Mouse (Mus musculus) CD4-positive naive resting alpha-beta T cell, adult 57 days (primary cell): ENCODE data around the gene Zswim2. TPM values are rescaled to one million over a fixed set of nuclear protein-coding genes. Genes with fewer than 3 reads are reported as not detected.

Experiments
- total RNA-seq: library from RNA; stranded (reverse); gene quantifications from one replicate; pipeline ENCODE4 v1.2.4, GENCODE M21; 2023

The Zswim2 gene
- not detected for total RNA-seq

GRCm38 (mm10) chr2:83940931-83941361, at the start of gene Zswim2:
TSS of gene Zswim2 (minus strand) at chr2:83941228.

GRCm38 (mm10) chr2:83990253-83990652, 49.2 kb upstream of the Zswim2 start, which contains the start of gene Gm13691:
TSS of gene Gm13691 (plus strand) at chr2:83990553.

GRCm38 (mm10) chr2:83984443-83984842, 43.4 kb upstream of the Zswim2 start, which contains the start of gene Gm13697:
TSS of gene Gm13697 (plus strand) at chr2:83984743.

GRCm38 (mm10) chr2:83978633-83979032, 37.6 kb upstream of the Zswim2 start, which contains the start of gene Gm13694:
TSS of gene Gm13694 (plus strand) at chr2:83978933.

GRCm38 (mm10) chr2:83972823-83973222, 31.8 kb upstream of the Zswim2 start, which contains the start of gene Gm13696:
TSS of gene Gm13696 (plus strand) at chr2:83973123.

DNA sequence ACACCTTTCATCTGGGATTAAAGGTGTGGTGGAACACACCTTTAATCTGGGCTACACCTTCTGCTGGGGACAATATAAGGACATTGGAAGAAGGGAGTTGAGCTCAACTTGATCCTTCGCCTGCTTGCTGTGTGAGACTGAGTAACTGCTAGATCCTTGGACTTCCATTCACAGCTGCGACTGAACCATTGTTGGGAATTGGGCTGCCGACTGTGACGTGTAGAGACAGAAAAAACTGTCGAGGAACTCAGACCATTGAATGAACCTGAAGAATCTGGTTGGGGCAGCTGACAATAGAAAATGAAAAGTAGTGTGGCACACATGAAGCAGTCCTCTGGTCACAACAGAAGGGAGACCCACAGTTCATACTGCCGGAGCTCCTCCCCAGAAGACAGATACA, 26.0 kb upstream of the Zswim2 start, which contains the start of gene Gm13695:
Gene Gm13695, plus strand, starts transcription at position 301 of the 400 bp plus-strand sequence.

DNA sequence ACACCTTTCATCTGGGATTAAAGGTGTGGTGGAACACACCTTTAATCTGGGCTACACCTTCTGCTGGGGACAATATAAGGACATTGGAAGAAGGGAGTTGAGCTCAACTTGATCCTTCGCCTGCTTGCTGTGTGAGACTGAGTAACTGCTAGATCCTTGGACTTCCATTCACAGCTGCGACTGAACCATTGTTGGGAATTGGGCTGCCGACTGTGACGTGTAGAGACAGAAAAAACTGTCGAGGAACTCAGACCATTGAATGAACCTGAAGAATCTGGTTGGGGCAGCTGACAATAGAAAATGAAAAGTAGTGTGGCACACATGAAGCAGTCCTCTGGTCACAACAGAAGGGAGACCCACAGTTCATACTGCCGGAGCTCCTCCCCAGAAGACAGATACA, 20.2 kb upstream of the Zswim2 start, which contains the start of gene Gm13693:
Gene Gm13693, plus strand, starts transcription at position 301 of the 400 bp plus-strand sequence.

GRCm38 (mm10) chr2:83955393-83955792, 14.4 kb upstream of the Zswim2 start, which contains the start of gene Gm13698:
TSS of gene Gm13698 (plus strand) at chr2:83955693.

Other genes starting within 250 kb of the Zswim2 start
- 35.8 TPM for gene Itgav, start 216.8 kb downstream of the Zswim2 start, total RNA-seq
- gene Fam171b, start 128.6 kb downstream of the Zswim2 start, total RNA-seq, result 1.6 TPM
- 3.6 TPM for gene Gm13698, start 14.5 kb upstream of the Zswim2 start, total RNA-seq
- 3.6 TPM for gene Gm13693, start 20.3 kb upstream of the Zswim2 start, total RNA-seq
- gene Gm13695, start 26.1 kb upstream of the Zswim2 start, total RNA-seq, result not detected
- gene Gm13696, start 31.9 kb upstream of the Zswim2 start, total RNA-seq, result 3.6 TPM
- gene Gm13694, start 37.7 kb upstream of the Zswim2 start, total RNA-seq, result 3.6 TPM
- 3.6 TPM for gene Gm13697, start 43.5 kb upstream of the Zswim2 start, total RNA-seq
- gene Gm13691, start 49.3 kb upstream of the Zswim2 start, total RNA-seq, result 3.6 TPM